Comparison of ENCODE assay signal across 20 mouse cellular contexts in genomic region chr6:72297825-72298224, GRCm38 (mm10). TPM values are rescaled to one million over a fixed set of nuclear protein-coding genes. Genes with fewer than 3 reads are reported as not detected.
"Had no signal": no experiment of that assay in that cellular context is flagged by ENCODE, and none has a peak within 500 bp of the region (broad histone marks: within the 10 kb centered on the region; RNA-seq: fewer than 3 reads in every experiment).

No protein-coding gene starts in this region.

- H3K36me3 ChIP-seq: limb, embryonic 13.5 days; midbrain, embryonic 12.5 days; neural tube, embryonic 15.5 days had no signal

- DNase-seq: kidney, adult 9 months; kidney, postnatal 36 days; layer of hippocampus, adult 9-11 months; left cerebral cortex, postnatal 4 days; lung, adult 18-20 months; right cerebral cortex, adult 18-20 months; right cerebral cortex, postnatal 25 days; thymus, postnatal 14 days had no signal

- H3K4me3 ChIP-seq: limb, embryonic 13.5 days; midbrain, embryonic 12.5 days; neural tube, embryonic 15.5 days had no signal

- H3K27me3 ChIP-seq: limb, embryonic 13.5 days; midbrain, embryonic 12.5 days; neural tube, embryonic 15.5 days had no signal

RNA-seq across cellular contexts. Expression of gene Sftpb, which starts 6.6 kb away (rescaled TPM):
- total RNA-seq: layer of hippocampus, adult 18-20 months; left cerebral cortex, adult 18-20 months; left cerebral cortex, postnatal 10 days; liver, adult 2 months; megakaryocyte-erythroid progenitor cell, adult 5-6 weeks had no signal
- polyA plus RNA-seq: kidney, postnatal 0 days; limb, embryonic 13.5 days; liver, adult 2 months; liver, embryonic 14.5 days; midbrain, embryonic 12.5 days; neural tube, embryonic 11.5 days; stomach, postnatal 0 days had no signal
